Mouse (Mus musculus): ENCODE measurements around the gene Olfr177. TPM values are rescaled to one million over a fixed set of nuclear protein-coding genes. Genes with fewer than 3 reads are reported as not detected.

Olfr177 gene
- polyA plus RNA-seq (2014; fragmentation: Illumina TruSeq; extraction: RNeasy Lipid Tissue Mini Kit (QIAGEN cat#74804); ENCODE audit: low replicate concordance), result not detected

GRCm38 (mm10) chr16:58874668-58875067 lies at the start of gene Olfr177:
Olfr177 (minus strand) TSS chr16:58874768.

GRCm38 (mm10) chr16:58891963-58892362 lies 17.4 kb upstream of the Olfr177 start, which contains the start of gene Olfr178:
Olfr178 (minus strand) TSS chr16:58892063.

DNA sequence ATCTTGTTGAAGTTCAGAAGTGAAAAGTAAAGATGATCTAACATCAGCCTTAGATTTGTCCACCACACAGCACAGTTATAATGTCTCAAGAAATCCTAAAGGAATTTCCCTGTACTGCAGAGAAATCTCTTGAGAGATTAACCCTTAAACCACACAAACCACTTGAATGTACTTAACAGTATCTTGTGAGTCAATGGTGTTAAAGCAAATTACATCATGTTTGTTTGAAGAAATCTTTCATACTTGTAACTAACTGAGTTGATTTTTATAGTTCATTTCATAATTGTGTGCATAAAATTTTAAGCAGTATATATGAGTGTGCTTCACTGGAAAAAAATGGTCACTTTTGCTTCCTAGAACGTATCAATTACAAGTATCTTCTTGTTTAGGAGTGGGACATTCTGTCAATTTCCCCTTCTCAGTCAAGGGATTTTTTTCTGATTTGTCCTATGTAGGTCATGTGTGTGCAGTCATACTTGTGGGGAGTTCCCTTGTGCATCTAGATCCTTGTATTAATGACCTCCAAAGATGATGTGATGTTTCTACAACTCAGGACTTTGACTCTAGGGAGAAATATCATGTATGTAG lies 47.7 kb downstream of the Olfr177 start, which contains the start of gene Olfr175-ps1:
Gene Olfr175-ps1 (minus strand): TSS at position 51 of the 588 bp plus-strand sequence.

Other genes starting within 250 kb of the Olfr177 start
- not detected for gene E330017A01Rik, start 236.0 kb downstream of the Olfr177 start, polyA plus RNA-seq (2014; fragmentation: Illumina TruSeq; extraction: RNeasy Lipid Tissue Mini Kit (QIAGEN cat#74804); ENCODE audit: low replicate concordance)
- 121 TPM for gene Cpox, start 204.5 kb downstream of the Olfr177 start, polyA plus RNA-seq (2014; fragmentation: Illumina TruSeq; extraction: RNeasy Lipid Tissue Mini Kit (QIAGEN cat#74804); ENCODE audit: low replicate concordance)
- not detected for gene Gpr15, start 155.7 kb downstream of the Olfr177 start, polyA plus RNA-seq (2014; fragmentation: Illumina TruSeq; extraction: RNeasy Lipid Tissue Mini Kit (QIAGEN cat#74804); ENCODE audit: low replicate concordance)
- gene Cldnd1, start 146.9 kb downstream of the Olfr177 start, polyA plus RNA-seq (2014; fragmentation: Illumina TruSeq; extraction: RNeasy Lipid Tissue Mini Kit (QIAGEN cat#74804); ENCODE audit: low replicate concordance), result 278 TPM
- not detected for gene Olfr172, start 111.6 kb downstream of the Olfr177 start, polyA plus RNA-seq (2014; fragmentation: Illumina TruSeq; extraction: RNeasy Lipid Tissue Mini Kit (QIAGEN cat#74804); ENCODE audit: low replicate concordance)
- gene Olfr173, start 74.5 kb downstream of the Olfr177 start, polyA plus RNA-seq (2014; fragmentation: Illumina TruSeq; extraction: RNeasy Lipid Tissue Mini Kit (QIAGEN cat#74804); ENCODE audit: low replicate concordance), result not detected
- gene Olfr175-ps1, start 48.0 kb downstream of the Olfr177 start, polyA plus RNA-seq (2014; fragmentation: Illumina TruSeq; extraction: RNeasy Lipid Tissue Mini Kit (QIAGEN cat#74804); ENCODE audit: low replicate concordance), result not detected
- gene Olfr178, start 17.3 kb upstream of the Olfr177 start, polyA plus RNA-seq (2014; fragmentation: Illumina TruSeq; extraction: RNeasy Lipid Tissue Mini Kit (QIAGEN cat#74804); ENCODE audit: low replicate concordance), result not detected
- gene Olfr181, start 54.0 kb upstream of the Olfr177 start, polyA plus RNA-seq (2014; fragmentation: Illumina TruSeq; extraction: RNeasy Lipid Tissue Mini Kit (QIAGEN cat#74804); ENCODE audit: low replicate concordance), result not detected
- gene Olfr180, start 54.6 kb upstream of the Olfr177 start, polyA plus RNA-seq (2014; fragmentation: Illumina TruSeq; extraction: RNeasy Lipid Tissue Mini Kit (QIAGEN cat#74804); ENCODE audit: low replicate concordance), result not detected
- not detected for gene Olfr183, start 120.6 kb upstream of the Olfr177 start, polyA plus RNA-seq (2014; fragmentation: Illumina TruSeq; extraction: RNeasy Lipid Tissue Mini Kit (QIAGEN cat#74804); ENCODE audit: low replicate concordance)
- gene Olfr186, start 155.5 kb upstream of the Olfr177 start, polyA plus RNA-seq (2014; fragmentation: Illumina TruSeq; extraction: RNeasy Lipid Tissue Mini Kit (QIAGEN cat#74804); ENCODE audit: low replicate concordance), result not detected
- not detected for gene Olfr187, start 165.0 kb upstream of the Olfr177 start, polyA plus RNA-seq (2014; fragmentation: Illumina TruSeq; extraction: RNeasy Lipid Tissue Mini Kit (QIAGEN cat#74804); ENCODE audit: low replicate concordance)
- not detected for gene Olfr190, start 203.2 kb upstream of the Olfr177 start, polyA plus RNA-seq (2014; fragmentation: Illumina TruSeq; extraction: RNeasy Lipid Tissue Mini Kit (QIAGEN cat#74804); ENCODE audit: low replicate concordance)
- not detected for gene Olfr191, start 215.1 kb upstream of the Olfr177 start, polyA plus RNA-seq (2014; fragmentation: Illumina TruSeq; extraction: RNeasy Lipid Tissue Mini Kit (QIAGEN cat#74804); ENCODE audit: low replicate concordance)
- gene Olfr193, start 237.1 kb upstream of the Olfr177 start, polyA plus RNA-seq (2014; fragmentation: Illumina TruSeq; extraction: RNeasy Lipid Tissue Mini Kit (QIAGEN cat#74804); ENCODE audit: low replicate concordance), result not detected
- not detected for gene Olfr194, start 246.3 kb upstream of the Olfr177 start, polyA plus RNA-seq (2014; fragmentation: Illumina TruSeq; extraction: RNeasy Lipid Tissue Mini Kit (QIAGEN cat#74804); ENCODE audit: low replicate concordance)

Data from small intestine, adult 10 weeks (tissue).